Mouse (Mus musculus) cerebellum, adult 2 months (tissue): ENCODE results near the gene Csf3.
"Not testable (repeated sequence)": the region's sequence is repeated elsewhere in the genome, so short reads cannot be mapped to it uniquely, and the experiment has no call there.

ENCODE experiments used
- CTCF ChIP-seq: fragments of 200-500 bp; IDR thresholded peaks from 2 replicates; pipeline ENCODE4 v1.5.1; 2011; ENCODE audit warnings: low read depth, mild to moderate bottlenecking, control low read depth, low read length, moderate library complexity, borderline replicate concordance; ENCODE audit not compliant: insufficient read depth
- POLR2A ChIP-seq: fragments of 200-500 bp; IDR thresholded peaks from 2 replicates; pipeline ENCODE4 v1.6.1; 2011; ENCODE audit warnings: low read length, control low read depth, borderline replicate concordance; ENCODE audit not compliant: insufficient read depth

DNA sequence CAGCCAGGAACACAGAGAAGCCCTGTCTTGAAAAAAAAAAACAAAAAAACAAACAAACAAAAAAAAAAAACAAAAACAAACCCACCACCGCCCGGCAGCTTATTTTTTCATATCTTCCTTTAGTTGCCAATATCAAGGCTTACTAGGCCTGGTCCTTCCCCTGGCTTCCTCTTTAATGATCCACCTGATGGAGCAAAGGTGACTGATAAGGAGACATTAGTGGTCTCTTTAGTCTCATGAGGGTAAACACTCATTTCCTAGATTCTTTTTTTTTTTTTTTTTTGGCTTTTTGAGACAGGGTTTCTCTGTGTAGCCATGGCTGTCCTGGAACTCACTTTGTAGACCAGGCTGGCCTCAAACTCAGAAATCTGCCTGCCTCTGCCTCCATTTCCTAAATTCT lies 36.2 kb downstream of the Csf3 start:
- TF ChIP-seq CTCF, POLR2A: not testable (repeated sequence)
